Mouse (Mus musculus): ENCODE results near the gene Spata3. TPM values are rescaled to one million over a fixed set of nuclear protein-coding genes. Genes with fewer than 3 reads are reported as not detected.
"Not testable (repeated sequence)": the region's sequence is repeated elsewhere in the genome, so short reads cannot be mapped to it uniquely, and the experiment has no call there.

Spata3 gene
- not detected in 2 replicates for total RNA-seq (2017)

GRCm38 (mm10) chr1:86016516-86016915, at the start of gene Spata3:
TSS of gene Spata3 (plus strand) at chr1:86016816.
- ATAC-seq (ENCODE audit: extremely low read depth, insufficient number of reproducible peaks, low FRiP score, poor library complexity, severe bottlenecking) = no peak

GRCm38 (mm10) chr1:85969081-85969480, 47.5 kb upstream of the Spata3 start:
- no peak for ATAC-seq (ENCODE audit: extremely low read depth, insufficient number of reproducible peaks, low FRiP score, poor library complexity, severe bottlenecking)

- no peak for ATAC-seq (ENCODE audit: extremely low read depth, insufficient number of reproducible peaks, low FRiP score, poor library complexity, severe bottlenecking)
Measured at GRCm38 (mm10) chr1:85969519-85969918, 47.1 kb upstream of the Spata3 start.

GRCm38 (mm10) chr1:85971070-85971469, 45.5 kb upstream of the Spata3 start:
- ATAC-seq (ENCODE audit: extremely low read depth, insufficient number of reproducible peaks, low FRiP score, poor library complexity, severe bottlenecking) = no peak

- no peak for ATAC-seq (ENCODE audit: extremely low read depth, insufficient number of reproducible peaks, low FRiP score, poor library complexity, severe bottlenecking)
Measured at GRCm38 (mm10) chr1:85972341-85972740, 44.3 kb upstream of the Spata3 start.

GRCm38 (mm10) chr1:85973468-85973877, 43.1 kb upstream of the Spata3 start:
- ATAC-seq (ENCODE audit: extremely low read depth, insufficient number of reproducible peaks, low FRiP score, poor library complexity, severe bottlenecking) = no peak

- no peak for ATAC-seq (ENCODE audit: extremely low read depth, insufficient number of reproducible peaks, low FRiP score, poor library complexity, severe bottlenecking)
Measured at GRCm38 (mm10) chr1:85977709-85978108, 38.9 kb upstream of the Spata3 start.

GRCm38 (mm10) chr1:85981738-85982357, 34.8 kb upstream of the Spata3 start:
- ATAC-seq (ENCODE audit: extremely low read depth, insufficient number of reproducible peaks, low FRiP score, poor library complexity, severe bottlenecking) = peak; percentile 39; the same call in 1 of the 2 replicates

GRCm38 (mm10) chr1:85985784-85986183, 30.8 kb upstream of the Spata3 start:
- ATAC-seq (ENCODE audit: extremely low read depth, insufficient number of reproducible peaks, low FRiP score, poor library complexity, severe bottlenecking) = no peak

GRCm38 (mm10) chr1:85988351-85988750, 28.3 kb upstream of the Spata3 start:
- peak; percentile 79 for ATAC-seq (ENCODE audit: extremely low read depth, insufficient number of reproducible peaks, low FRiP score, poor library complexity, severe bottlenecking)

- not testable (repeated sequence) for ATAC-seq (ENCODE audit: extremely low read depth, insufficient number of reproducible peaks, low FRiP score, poor library complexity, severe bottlenecking)
Measured at GRCm38 (mm10) chr1:85988882-85989281, 27.7 kb upstream of the Spata3 start.

- ATAC-seq (ENCODE audit: extremely low read depth, insufficient number of reproducible peaks, low FRiP score, poor library complexity, severe bottlenecking) = no peak
Measured at GRCm38 (mm10) chr1:85992175-85992574, 24.4 kb upstream of the Spata3 start.

- ATAC-seq (ENCODE audit: extremely low read depth, insufficient number of reproducible peaks, low FRiP score, poor library complexity, severe bottlenecking) = no peak
Measured at GRCm38 (mm10) chr1:85993541-85993940, 23.1 kb upstream of the Spata3 start.

- ATAC-seq (ENCODE audit: extremely low read depth, insufficient number of reproducible peaks, low FRiP score, poor library complexity, severe bottlenecking) = no peak
Measured at GRCm38 (mm10) chr1:85997221-85997620, 19.4 kb upstream of the Spata3 start.

GRCm38 (mm10) chr1:85998012-85998411, 18.6 kb upstream of the Spata3 start:
- ATAC-seq (ENCODE audit: extremely low read depth, insufficient number of reproducible peaks, low FRiP score, poor library complexity, severe bottlenecking) = peak; percentile 75; the same call in 1 of the 2 replicates

GRCm38 (mm10) chr1:85999853-86000570, 16.6 kb upstream of the Spata3 start:
- no peak for ATAC-seq (ENCODE audit: extremely low read depth, insufficient number of reproducible peaks, low FRiP score, poor library complexity, severe bottlenecking)

GRCm38 (mm10) chr1:86005540-86005939, 11.1 kb upstream of the Spata3 start:
- no peak for ATAC-seq (ENCODE audit: extremely low read depth, insufficient number of reproducible peaks, low FRiP score, poor library complexity, severe bottlenecking)

GRCm38 (mm10) chr1:86006040-86006439, 10.6 kb upstream of the Spata3 start:
- no peak for ATAC-seq (ENCODE audit: extremely low read depth, insufficient number of reproducible peaks, low FRiP score, poor library complexity, severe bottlenecking)

- 0 out of 2 replicates have a peak, but pooled peaks have one; percentile 51 for ATAC-seq (ENCODE audit: extremely low read depth, insufficient number of reproducible peaks, low FRiP score, poor library complexity, severe bottlenecking)
Measured at GRCm38 (mm10) chr1:86007778-86008177, 8.8 kb upstream of the Spata3 start.

- ATAC-seq (ENCODE audit: extremely low read depth, insufficient number of reproducible peaks, low FRiP score, poor library complexity, severe bottlenecking) = peak; percentile 92
Measured at GRCm38 (mm10) chr1:86015758-86016157, 858 bp upstream of the Spata3 start.

All from neutrophil, adult 5-6 weeks (primary cell).